Mouse (Mus musculus) T-helper 2 cell (primary cell): ENCODE data around the gene Gsc.

Experiments
- in situ Hi-C: fragments of 300-600 bp; cut with MboI, MseI; formaldehyde crosslinking; loops from one replicate; pipeline ENCODE4 v1.15.1; 2025; ENCODE audit warnings: high pct_unique_total_duplicates

Gsc gene

DNA sequence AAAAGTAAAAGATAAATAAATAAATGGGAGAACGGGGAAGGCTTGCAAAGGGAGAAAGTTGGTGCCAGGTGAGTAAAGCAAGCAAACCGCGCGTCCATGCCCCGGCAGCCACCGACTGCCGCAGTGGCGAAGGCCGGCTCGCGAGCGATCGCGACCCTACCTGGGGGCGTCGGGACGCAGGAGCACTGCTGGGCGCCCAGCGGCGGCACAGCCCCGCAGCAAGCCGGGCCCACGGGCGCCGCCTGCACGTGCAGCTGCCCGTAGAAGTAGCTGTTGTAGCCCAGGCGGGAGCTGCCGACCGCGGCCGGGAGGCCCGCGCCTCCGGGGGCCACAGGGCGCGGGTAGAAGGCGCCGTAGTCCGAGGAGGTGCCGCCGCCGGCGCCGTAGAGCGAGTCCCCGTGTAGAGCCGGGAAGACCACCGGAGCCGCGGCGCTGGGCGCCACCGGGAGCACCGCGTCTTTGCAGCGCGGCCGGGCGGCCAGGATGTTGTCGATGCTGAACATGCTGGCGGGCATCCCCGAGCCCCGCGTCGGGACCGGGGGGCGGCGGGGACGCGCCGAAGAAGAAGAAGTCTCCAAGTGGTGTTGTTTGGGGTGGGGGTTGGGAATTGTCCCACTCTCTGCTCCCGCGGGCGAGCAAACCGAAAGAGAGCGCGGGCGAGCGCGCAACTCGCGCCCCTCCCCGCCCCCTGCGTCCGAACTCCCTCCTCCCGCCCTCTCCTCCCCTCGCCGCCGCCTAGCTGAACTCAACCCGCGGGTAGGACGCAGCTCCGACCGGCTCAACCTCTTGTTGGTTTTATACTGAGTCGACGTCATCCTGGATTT is at the start of gene Gsc:
Gene Gsc, minus strand, starts transcription at position 730 of the 824 bp plus-strand sequence.
- in situ Hi-C loops, result no loop called here

DNA sequence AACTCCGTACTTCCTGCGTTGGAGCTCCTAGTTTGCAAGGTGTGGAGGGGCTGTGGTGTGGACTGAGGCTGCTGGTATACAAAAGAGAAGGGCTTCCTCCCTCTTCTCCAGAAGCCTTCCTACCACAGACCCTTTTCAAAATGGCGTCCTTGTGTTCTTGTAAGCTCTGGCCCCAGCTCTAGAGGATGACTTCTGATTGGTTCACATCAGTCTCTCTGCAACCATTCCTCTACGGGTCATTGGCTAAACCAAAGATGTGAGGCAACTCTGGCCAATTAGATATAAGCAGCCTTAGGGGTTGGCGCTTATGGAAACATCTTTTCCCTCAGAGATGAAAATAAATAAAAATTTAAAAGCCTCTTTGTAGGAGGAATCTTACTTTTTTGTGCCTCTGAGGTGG is 46.6 kb upstream of the Gsc start:
- in situ Hi-C loops, result no loop called here

DNA sequence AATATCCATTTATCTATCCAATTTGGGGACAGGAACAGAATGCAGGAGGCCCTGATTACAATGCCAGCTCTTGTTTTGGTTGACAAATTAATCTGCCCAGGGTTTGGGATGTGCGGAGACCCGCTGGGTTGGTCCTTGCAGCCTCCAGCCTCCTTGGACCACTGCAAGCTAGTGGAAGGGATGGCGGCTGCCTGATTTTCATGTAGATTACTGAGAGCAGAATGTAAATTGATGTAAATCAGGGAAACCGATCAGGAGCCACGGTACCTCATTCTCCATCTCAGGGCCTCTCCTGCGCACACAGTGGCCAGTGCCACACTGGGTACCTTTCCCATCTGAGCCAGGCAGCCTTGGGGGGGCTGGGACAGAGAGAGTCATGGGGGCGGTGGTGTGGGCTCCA is 34.8 kb upstream of the Gsc start:
- in situ Hi-C loops, result no loop called here

DNA sequence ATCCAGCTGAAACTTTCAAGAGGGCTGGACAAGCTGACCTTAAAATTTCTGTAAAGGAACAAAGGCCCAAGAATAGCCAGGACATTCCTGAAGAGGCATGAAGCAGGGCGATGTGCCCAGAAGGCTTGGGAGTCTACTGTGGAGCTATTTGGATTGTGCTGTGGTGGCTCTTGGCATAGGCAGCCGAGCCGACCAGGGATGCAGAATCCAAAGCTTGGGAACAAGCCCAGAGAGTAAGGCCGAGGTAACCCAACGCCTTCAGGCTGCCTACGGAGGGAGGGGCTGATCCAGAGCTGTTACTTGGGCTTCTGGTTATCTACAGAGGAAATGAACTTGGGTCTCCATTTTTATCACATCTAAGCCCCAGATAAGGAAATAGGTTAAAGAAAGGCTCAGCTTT is 18.9 kb upstream of the Gsc start:
- in situ Hi-C loops, result no loop called here

DNA sequence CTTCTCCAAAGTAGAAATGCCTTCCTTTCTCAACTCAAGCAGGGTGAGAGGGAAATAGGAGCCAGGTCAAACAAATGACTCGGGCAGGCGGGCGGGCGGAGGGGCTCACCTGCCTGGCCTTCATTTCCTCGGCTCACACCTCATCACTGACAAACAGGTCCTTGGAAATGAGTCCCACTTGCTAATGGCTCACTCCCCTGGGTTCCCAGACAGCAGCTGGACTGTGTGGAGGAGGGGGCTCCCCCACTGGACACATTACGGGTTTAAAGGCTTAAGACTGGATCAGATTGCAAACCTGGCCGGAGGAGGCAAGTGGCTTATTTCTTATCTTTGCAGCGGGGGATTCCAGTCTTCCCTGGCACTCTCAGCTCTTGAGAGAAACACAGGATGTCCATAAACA is 13.1 kb upstream of the Gsc start:
- in situ Hi-C loops, result no loop called here

DNA sequence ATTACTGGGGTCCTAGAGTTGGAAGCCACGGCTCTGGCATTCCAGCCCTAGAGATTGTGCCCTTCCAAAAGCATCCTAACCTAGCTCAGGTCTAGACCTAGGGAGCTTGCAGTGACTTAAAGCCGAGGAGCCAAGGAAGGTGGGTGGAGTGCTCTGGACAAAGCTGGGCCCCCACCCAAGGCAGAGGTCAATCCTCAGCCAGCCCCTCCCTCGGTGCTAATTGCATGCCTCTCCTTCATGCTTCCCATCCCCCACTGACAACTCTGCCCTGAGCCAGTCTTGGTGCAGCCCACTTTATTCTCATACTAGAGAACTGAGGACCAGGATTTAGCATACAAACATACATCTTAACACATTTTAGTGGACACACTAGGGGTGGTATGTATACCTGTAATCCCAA is 12.0 kb upstream of the Gsc start:
- in situ Hi-C loops, result no loop called here

DNA sequence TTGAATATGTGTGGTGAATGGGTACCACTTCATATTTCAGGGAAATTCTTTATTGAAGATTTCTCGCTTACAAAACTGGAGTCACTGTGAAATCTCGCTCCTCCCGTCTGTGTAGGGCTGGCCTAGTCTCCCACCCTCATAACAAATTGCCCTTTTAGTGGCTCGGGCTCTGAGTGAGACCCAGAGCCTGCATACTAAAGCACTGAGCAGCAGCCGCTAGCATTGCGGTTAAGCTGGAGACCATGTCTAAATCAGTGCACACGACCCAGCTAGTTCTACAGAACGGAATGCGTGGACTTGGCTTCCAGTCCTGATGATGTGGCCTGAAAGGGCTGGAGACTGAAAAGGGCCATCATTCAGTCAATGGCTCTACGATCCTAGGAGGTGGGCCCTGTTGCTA is 7.9 kb upstream of the Gsc start:
- in situ Hi-C loops, result no loop called here

DNA sequence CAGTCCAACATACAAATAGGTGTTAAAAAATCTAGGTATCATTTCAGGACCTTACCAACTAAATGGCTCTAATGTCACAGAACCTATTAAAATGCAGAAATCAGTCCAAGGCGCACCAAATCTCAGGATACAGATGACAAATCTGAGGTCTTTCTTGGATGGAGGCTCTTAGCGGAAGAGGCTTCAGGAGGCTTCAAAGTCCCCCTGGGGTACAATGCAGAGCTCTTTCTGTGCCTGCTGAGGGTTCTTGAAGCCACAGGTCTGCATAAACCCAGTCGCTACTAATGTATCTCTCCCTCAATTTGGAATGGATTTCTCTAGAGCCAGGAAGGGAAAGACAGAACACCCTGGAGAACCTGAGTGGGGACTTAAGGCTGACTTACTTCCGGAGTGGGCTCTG is 5.1 kb upstream of the Gsc start:
- in situ Hi-C loops, result no loop called here

DNA sequence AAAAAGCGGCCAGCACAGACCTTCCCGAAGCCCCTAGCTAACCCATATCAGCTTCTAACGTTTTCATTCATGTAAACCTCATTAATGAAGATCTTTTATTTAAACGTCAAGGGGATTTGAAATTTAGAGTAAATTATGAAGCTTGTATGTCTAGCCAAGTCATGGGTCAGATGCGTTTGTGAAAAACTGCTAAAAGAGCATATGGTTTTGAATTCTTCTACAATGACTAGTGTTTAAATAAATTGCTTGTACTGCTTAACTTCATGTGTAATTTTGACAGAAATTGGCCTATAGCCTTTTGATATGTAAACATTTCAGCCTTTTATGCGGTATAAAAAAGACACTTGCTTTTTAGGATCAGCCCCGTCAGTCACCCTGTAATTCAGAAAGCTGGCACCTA is 4.4 kb upstream of the Gsc start:
- in situ Hi-C loops, result no loop called here

DNA sequence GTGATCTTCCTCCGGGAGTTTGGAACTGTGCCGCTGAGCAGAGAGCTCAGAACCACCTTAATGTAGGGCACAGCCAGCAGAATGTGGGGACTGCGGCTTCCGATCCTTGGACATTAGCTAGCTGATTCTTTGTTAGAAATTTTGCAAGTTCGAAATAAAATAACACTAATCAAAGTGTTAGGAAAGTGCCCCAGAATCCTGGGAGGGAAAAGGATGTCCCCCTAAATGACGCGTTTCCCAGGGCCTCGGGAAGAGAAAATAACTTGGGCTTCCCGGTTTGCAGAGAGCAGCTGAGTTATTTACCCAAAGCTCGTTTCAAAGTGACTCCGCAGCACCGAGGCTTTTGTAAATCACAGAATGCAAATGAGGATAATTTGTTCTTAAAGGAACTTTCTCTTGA is 3.9 kb upstream of the Gsc start:
- in situ Hi-C loops, result no loop called here

DNA sequence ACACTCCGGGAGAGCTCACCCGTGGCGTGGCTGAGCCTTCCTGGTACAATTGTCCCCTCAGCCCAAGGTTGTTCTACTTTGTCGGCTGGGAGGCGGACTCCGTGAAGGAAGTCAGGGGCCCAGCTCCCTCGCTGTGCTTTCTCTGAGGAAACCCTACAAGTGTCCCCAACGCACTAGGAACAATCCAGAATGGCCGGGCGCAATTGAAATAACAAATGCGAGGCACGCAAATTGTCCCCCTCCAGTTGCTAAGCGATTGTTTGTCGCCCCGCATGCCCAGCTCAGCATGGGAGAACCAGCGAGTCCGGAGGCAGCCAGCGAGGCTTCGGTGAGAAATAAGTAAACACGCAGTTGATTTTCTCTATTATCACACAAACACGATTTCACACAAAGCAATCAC is 2.8 kb upstream of the Gsc start:
- in situ Hi-C loops, result no loop called here

DNA sequence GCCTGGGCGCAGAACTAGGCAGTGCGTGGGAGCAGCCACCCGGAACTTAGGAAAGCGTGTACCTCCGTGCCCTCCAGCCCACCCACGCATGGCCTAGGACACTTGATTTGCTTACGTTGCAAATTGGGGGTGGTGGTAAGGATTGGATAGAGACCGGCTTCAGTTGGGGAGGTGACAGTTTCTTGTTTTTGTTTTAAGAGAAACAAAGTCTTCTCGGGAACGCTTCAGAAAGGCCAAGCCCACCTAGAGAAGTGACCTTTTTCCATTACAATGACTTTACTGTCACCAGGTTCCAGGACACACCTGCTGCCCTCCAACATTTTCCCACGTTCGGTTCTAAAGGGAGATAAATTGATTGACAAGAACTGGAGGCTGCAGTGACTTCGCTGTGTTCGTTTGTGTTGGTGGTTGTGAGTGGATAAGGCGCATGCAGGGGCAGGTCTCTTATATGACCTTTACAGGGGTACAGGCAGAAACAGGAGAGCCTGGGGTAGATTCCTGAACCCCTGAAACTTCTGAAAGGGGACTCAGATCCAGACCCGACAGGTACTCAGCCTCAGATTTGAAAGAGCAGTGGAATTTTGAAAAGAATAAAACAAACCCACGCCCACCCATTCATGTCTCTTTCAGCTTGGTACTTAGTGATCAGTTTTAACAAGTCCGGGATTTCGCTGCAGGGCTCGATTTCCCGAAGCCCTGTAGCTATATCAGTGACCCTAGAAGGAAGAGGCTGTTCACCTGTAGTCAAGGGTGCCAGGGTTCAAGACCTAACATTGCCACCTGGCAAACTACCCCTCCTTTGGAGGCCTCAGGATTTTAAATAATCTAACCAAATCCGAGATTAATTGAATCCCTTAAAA is 2.0 kb upstream of the Gsc start:
- in situ Hi-C loops, result no loop called here

DNA sequence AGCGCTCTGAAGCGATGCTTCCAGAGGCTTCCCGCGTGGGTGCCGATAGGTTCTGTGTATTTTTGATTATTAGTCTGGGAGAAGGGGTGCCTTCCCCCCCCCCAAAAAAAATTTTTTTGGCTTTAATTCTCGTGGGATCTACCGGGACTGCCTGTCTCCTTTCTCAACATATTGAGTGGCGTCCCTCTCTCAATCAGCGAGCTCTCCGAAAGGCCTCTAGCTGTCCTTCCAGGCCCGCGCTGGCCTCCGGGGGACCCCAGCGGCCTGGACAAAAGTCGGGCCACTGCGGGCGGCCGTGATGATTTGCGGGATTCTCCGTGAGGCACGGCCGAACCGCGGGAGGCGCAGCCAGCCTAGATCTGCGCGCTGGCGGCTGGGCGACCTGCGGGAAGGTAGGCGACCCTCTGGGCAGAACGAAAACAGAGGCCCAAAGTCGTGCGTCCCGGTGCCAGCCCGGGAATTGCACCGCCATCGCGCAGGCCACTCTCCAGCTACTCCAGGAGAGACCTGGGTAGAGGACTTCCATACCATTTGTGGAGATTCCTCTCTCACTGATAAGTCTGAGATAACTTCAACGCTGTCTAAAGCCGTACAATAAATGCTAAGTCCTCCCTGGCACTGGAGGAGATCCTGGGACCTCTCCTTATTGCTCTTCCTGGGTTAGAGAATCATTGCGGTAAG is 1.2 kb upstream of the Gsc start:
- in situ Hi-C loops, result no loop called here

DNA sequence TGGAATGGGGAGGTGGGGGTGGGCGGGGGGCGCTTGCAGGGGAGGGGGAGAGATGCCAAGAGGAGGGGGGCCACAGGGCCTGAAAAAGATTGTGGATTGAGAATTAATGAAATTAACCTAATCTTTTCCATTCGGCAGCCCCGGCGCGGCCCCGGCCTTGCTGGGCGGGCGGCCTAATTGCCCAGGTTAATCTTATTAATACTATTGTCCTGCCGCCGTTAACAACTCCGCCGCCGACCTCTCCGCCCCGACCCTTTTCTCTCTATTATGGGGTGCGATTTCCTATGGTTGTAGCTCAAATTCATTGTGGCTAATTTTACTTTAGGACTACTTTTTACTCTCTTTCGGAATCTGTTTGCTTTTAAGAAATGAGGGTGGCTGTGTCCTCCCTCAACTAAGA is 362 bp upstream of the Gsc start:
- in situ Hi-C loops, result no loop called here

DNA sequence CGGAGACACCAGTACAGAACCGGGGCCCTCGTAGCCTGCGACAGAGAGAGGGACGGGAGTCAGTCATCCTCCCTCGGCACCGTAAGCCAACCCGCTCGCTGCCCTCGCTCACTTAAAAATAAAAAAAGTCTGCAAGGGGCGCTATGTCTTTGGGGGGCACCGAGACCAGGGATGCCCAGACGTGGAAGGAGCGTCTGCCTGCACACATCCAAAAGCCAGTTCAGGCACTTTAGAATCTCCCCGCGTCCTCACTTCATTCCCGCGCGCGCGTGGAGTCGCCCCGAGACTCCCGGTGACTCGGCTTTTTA is 958 bp downstream of the Gsc start:
- in situ Hi-C loops, result no loop called here

DNA sequence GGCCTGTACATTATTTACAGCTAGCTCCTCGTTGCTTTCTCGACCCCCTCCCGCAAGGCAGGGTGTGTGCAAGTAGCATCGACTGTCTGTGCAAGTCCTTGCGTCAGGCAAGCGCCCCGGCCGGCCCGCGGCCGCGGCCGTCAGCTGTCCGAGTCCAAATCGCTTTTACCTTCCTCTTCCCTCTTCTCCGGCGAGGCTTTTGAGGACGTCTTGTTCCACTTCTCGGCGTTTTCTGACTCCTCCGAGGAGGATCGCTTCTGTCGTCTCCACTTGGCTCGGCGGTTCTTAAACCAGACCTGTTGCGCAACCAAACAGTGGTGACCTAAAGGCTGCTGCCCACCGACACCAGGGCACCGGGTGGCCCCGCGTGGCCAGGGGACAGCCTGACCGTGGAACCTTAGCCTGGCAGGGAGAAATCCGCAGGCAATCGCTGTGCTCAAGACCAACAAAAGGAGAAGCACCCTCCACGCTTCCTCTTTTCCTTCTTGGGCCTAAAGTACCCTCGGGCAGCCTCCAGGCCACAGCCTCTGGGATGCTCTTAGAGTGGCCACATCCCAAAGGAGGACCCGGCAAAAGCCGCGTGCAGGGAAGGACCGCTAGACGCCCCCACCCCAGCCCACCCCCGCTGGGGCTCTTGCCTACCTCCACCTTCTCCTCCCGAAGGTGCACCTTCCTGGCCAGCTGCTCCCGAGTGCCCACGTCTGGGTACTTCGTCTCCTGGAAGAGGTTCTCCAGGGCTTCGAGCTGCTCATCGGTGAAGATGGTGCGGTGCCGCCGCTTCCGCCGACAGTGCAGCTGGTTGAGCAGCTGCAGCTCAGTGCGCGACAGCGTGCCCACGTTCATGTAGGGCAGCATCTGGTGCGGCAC is 1.5 kb downstream of the Gsc start:
- in situ Hi-C loops, result no loop called here

DNA sequence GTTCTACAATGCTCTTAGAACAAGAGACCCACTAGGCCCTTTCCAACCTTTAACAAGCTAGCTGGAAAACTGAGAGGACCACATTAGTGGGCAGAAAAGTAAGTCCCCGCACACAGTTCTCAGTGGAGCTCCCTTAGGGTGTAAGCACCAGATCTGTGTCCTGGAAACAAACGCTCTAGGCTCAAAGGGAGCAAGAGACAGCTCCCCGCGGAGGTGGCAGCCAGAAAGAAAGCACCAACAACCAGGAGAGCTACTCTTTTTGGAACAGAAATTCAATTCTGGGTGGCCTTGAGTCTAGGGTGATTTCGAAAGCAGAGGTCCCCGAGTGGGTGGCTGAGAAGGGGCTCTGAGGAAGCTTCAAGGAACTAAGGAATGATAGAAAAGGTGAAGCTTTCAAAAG is 2.5 kb downstream of the Gsc start:
- in situ Hi-C loops, result no loop called here

DNA sequence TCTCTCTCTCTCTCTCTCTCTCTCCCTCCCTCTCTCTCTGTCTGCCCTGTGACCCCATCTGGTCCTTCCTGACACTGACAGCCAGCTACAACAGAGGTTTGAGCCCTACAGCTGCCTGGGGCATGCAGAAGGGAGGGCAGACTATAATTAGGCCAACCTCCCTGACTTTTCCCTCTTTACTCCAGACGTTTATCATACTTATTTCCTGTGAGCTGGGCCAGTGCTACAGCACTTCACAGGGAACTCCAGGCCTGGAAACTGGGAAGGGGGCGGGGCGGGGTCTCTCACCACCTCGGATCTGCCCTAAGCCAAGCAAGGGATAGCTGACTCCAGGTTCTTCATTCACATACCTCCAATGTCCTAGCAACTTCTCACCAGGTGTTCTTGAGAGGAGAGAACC is 4.3 kb downstream of the Gsc start:
- in situ Hi-C loops, result no loop called here

DNA sequence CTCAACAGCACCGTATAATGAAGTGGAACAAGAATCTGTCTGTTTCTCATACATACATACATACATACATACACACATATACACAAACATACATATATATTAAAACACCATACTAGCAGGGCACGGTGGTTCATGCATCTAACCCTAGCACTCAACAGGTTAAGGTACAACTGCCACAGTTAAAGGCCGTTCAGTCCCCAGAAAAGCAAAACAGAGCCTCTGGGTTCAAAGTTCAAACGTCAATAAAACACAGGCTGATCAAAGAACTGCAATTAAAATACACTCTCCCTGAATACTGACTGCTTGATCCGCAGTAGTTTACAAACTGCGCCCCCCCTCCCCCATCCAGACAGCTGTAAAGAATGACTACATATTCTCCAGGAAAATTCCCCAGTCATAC is 5.8 kb downstream of the Gsc start:
- in situ Hi-C loops, result no loop called here

DNA sequence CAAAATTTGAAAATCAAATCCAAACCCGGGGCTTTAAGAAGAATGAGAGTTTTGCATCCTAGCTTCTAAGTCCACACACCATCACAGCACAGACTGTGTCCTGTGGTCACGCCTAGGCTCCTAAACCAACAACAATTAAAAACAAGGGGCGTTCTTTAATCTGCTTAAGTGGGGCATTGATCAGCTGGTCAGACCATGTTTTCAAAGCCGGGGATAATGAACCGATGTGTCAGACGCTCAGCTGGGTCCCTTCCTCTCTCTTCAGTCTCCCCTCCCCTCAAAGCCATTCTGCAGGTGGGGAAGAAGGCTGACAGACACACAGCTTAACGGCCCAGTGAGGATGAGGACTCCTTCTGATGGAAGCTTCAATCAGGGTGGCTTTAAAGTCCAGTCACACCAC is 6.2 kb downstream of the Gsc start:
- in situ Hi-C loops, result no loop called here

DNA sequence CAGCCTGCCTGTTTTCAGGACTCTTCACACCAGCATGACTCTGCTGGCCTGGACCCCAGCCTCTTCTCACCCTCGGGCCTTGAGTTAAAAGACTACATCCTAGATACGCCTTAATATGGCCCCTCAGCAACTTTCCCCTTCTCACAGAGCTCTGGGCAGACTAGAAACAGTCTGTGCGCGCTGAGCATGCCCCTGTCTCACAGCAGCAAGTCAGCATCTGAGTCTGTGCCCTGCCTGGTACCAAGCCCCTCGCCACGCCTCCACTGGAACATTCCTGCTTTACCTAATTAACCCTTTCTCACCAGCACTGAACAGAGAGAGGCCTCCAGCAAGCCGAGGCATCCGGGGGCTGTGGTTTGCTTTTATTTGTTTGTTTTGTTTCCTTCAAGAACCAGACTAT is 11.8 kb downstream of the Gsc start:
- in situ Hi-C loops, result no loop called here

DNA sequence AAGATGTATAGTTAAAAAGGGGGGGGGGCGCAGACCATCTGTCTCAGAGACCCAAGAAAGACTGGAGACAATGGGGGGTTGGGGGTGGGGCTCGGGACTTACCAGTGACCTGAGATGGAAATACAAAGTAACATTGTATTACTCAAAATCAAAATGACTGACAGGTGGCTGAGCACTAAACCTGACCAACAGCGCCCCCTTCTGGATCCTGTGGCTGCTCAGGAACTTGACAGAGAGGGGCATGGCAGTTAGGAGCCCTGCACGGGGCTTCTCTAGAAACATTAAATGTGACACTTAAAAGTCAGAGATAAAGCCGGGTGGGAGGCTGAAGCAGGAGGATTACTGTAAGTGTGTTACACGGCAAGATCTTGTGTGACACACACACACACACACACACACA is 13.8 kb downstream of the Gsc start:
- in situ Hi-C loops, result no loop called here
